Mouse (Mus musculus): ENCODE measurements at regions not wholly inside any gene's neighbourhood (a gene's known extent, or its start where the extent isn't known, plus 50 kb on each side); places are given as distances from the start of the nearest gene placed in this dataset.

DNA sequence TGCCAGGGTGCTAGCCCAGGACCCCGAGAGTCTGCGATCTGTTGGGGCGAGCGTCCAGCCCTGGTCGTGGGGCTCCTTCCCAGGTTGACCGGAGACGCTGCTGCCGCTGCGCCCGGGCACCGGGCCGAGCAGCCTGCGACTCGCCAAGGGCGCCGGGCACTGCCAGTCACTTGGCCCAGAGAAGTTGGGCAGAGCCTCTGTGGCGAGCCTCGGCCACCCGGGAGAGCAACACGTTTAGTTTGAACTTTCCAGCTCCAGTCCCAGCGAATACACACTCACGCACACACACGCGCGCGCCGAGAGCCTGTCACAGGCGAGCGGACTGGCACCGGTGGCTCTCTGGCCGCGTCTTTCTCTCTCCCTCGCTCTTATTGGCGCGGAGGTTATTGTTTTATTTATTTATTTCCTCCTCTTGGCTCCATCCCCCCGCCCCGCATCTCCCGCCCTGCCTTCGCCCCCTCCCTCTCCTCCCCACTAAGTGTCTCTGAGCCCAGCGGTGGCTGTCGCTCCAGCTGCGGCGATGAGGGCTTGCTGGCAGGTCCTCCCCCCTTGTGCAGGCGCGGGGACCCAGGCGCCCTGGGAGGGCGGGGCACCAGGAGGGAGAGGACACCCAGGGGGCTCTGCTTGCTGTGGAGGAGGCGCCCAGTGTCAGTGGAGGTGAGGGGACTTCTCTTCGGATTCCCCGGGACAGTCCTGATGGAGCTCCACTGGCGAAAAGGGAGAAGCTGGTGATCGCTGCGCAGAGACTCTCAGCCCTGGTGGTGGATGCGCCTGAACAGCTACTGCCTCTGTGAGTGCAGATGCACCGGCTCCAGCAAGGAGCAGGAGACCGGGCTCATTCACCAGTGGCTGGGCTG, 2072.4 kb upstream of the Tenm3 start:
- Histone ChIP-seq H3K27ac (ENCODE audit: insufficient read depth, low read depth, low read length, poor library complexity, severe bottlenecking) (no peak overlapping the region), H3K36me3 (ENCODE audit: control insufficient read depth, insufficient read depth, low read length, poor library complexity, severe bottlenecking) (no peaks in the 10 kb centered on the region), H3K4me1 (ENCODE audit: control insufficient read depth in 2 of 2, insufficient read depth in 2 of 2, low read length in 2 of 2, poor library complexity in 1 of 2) (no peaks in the 10 kb centered on the region), H3K9me3 (ENCODE audit: control insufficient read depth, insufficient read depth, low read depth, low read length) (no peaks in the 10 kb centered on the region), H3K4me3 (ENCODE audit: insufficient read depth in 1 of 2, low read depth in 1 of 2, low read length in 2 of 2, poor library complexity in 1 of 2, severe bottlenecking in 1 of 2) (peak overlapping the region; percentile 68 to 73), H3K9ac (ENCODE audit: insufficient read depth, low read depth, low read length, poor library complexity, severe bottlenecking) (peak overlapping the region; percentile 50; the same call in 1 of the 2 replicates)
- in situ Hi-C loops (cut with MboI; ENCODE audit: low sequenced_read_pairs in 2 of 2, unreplicated experiment in 2 of 2) = no loop called here
- TF ChIP-seq HCFC1 (IDR thresholded peaks at IDR 0.05; ENCODE audit: borderline replicate concordance, insufficient read depth, low read length) (no peak), CHD2 (IDR thresholded peaks at IDR 0.05; ENCODE audit: low read depth, low read length) (no peak), ZC3H11A (IDR thresholded peaks at IDR 0.05; ENCODE audit: borderline replicate concordance, low read depth, low read length) (no peak), MAFK (IDR thresholded peaks at IDR 0.05; ENCODE audit: insufficient read depth, low read depth, low read length) (no peak), ZNF384 (IDR thresholded peaks at IDR 0.05; ENCODE audit: low read depth, low read length) (no peak)
- DNase-seq (ENCODE audit: low read depth, low spot score) = peak; percentile 25

DNA sequence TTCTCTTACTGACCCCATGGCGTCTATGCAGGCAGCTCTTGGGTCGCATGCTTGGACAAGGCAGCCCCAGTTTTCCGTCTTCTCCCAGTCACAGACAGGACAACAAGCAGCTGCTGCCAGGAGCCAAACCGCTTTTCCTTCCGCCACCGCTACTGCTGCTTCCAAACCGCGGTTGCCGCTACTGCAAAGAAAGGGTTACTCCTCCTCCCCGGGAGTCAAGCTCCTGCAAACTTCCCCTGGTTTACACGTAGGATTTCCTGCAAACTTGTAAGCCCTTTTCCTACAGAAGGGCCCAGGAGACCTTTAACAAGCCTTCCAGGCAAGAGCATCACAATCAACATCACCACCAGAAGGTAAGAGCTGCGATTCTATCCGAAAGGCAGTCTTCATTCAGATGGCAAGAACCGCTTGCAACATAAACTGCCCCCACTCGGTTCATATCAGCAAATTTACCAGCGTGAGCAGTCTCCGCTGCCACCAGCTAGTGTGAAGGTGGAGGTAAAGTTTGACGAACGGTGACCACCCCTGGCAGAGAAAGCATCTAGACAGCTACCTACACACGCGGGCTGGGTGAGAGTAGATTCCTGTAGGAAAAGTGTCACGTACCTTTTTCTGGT, 2071.6 kb upstream of the Tenm3 start:
- H3K9ac ChIP-seq (ENCODE audit: insufficient read depth, low read depth, low read length, poor library complexity, severe bottlenecking) = no peak overlapping the region
- in situ Hi-C loops (cut with MboI; ENCODE audit: low sequenced_read_pairs in 2 of 2, unreplicated experiment in 2 of 2) = no loop called here
- H3K4me1 ChIP-seq (ENCODE audit: control insufficient read depth in 2 of 2, insufficient read depth in 2 of 2, low read length in 2 of 2, poor library complexity in 1 of 2) = no peaks in the 10 kb centered on the region
- H3K4me3 ChIP-seq (ENCODE audit: insufficient read depth in 1 of 2, low read depth in 1 of 2, low read length in 2 of 2, poor library complexity in 1 of 2, severe bottlenecking in 1 of 2) = peak overlapping the region; percentile 68 to 73
- DNase-seq (ENCODE audit: low read depth, low spot score) = peak; percentile 20
- TF ChIP-seq ZC3H11A (IDR thresholded peaks at IDR 0.05; ENCODE audit: borderline replicate concordance, low read depth, low read length) (no peak), HCFC1 (IDR thresholded peaks at IDR 0.05; ENCODE audit: borderline replicate concordance, insufficient read depth, low read length) (no peak), ZNF384 (IDR thresholded peaks at IDR 0.05; ENCODE audit: low read depth, low read length) (no peak), CHD2 (IDR thresholded peaks at IDR 0.05; ENCODE audit: low read depth, low read length) (no peak), MAFK (IDR thresholded peaks at IDR 0.05; ENCODE audit: insufficient read depth, low read depth, low read length) (no peak)
- no peaks in the 10 kb centered on the region for H3K36me3 ChIP-seq (ENCODE audit: control insufficient read depth, insufficient read depth, low read length, poor library complexity, severe bottlenecking)
- H3K27ac ChIP-seq (ENCODE audit: insufficient read depth, low read depth, low read length, poor library complexity, severe bottlenecking) = no peak overlapping the region
- H3K9me3 ChIP-seq (ENCODE audit: control insufficient read depth, insufficient read depth, low read depth, low read length) = no peaks in the 10 kb centered on the region

DNA sequence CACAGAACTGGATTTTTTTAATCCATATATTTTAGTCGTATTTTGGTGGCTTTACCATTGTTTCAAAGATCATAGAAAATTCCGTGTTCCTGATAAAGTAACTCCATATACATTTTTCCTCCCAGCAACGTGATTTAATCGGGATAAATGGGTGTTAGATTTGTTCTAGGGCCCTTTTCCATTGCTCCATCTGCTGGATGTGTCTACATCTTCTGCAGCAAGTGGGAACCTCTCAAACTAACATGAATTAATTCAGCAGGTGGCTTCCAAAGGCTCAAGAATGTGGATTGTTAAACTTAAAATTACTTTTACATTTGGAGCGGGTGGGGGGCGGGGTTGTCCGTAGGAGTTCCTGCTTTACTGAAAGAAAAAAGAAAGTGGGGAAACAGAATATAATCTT, 2070.9 kb upstream of the Tenm3 start:
- DNase-seq (ENCODE audit: low read depth, low spot score) = no peak
- Histone ChIP-seq H3K9me3 (ENCODE audit: control insufficient read depth, insufficient read depth, low read depth, low read length) (no peaks in the 10 kb centered on the region), H3K4me1 (ENCODE audit: control insufficient read depth in 2 of 2, insufficient read depth in 2 of 2, low read length in 2 of 2, poor library complexity in 1 of 2) (no peaks in the 10 kb centered on the region), H3K27ac (ENCODE audit: insufficient read depth, low read depth, low read length, poor library complexity, severe bottlenecking) (no peak overlapping the region), H3K9ac (ENCODE audit: insufficient read depth, low read depth, low read length, poor library complexity, severe bottlenecking) (no peak overlapping the region), H3K36me3 (ENCODE audit: control insufficient read depth, insufficient read depth, low read length, poor library complexity, severe bottlenecking) (no peaks in the 10 kb centered on the region), H3K4me3 (ENCODE audit: insufficient read depth in 1 of 2, low read depth in 1 of 2, low read length in 2 of 2, poor library complexity in 1 of 2, severe bottlenecking in 1 of 2) (no peak overlapping the region)
- in situ Hi-C loops (cut with MboI; ENCODE audit: low sequenced_read_pairs in 2 of 2, unreplicated experiment in 2 of 2) = no loop called here
- TF ChIP-seq MAFK (IDR thresholded peaks at IDR 0.05; ENCODE audit: insufficient read depth, low read depth, low read length) = no peak
- TF ChIP-seq ZC3H11A (IDR thresholded peaks at IDR 0.05; ENCODE audit: borderline replicate concordance, low read depth, low read length) = no peak

DNA sequence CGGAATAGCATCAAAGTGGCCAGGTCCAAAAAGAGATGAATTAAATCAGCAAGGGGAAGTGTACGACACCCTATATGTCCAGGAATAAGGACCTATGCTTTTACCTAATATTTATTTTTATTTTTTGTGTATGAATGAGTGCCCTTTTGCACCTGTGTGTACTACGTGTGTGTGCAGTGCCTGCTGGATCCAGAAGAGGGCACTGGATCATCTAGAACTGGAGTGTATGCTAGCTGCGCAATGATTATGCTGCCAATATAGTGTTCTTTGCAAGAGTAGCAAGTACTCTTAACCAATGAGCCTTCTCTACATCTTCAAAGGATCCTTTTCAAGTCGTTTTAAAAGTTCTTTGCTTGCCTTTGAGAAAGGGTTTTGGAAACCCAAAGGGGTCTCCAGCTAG, 2034.4 kb upstream of the Tenm3 start:
- Histone ChIP-seq H3K9ac (ENCODE audit: insufficient read depth, low read depth, low read length, poor library complexity, severe bottlenecking) (no peak overlapping the region), H3K4me3 (ENCODE audit: insufficient read depth in 1 of 2, low read depth in 1 of 2, low read length in 2 of 2, poor library complexity in 1 of 2, severe bottlenecking in 1 of 2) (no peak overlapping the region), H3K9me3 (ENCODE audit: control insufficient read depth, insufficient read depth, low read depth, low read length) (no peaks in the 10 kb centered on the region), H3K27ac (ENCODE audit: insufficient read depth, low read depth, low read length, poor library complexity, severe bottlenecking) (no peak overlapping the region), H3K36me3 (ENCODE audit: control insufficient read depth, insufficient read depth, low read length, poor library complexity, severe bottlenecking) (no peaks in the 10 kb centered on the region), H3K4me1 (ENCODE audit: control insufficient read depth in 2 of 2, insufficient read depth in 2 of 2, low read length in 2 of 2, poor library complexity in 1 of 2) (no peaks in the 10 kb centered on the region)
- DNase-seq (ENCODE audit: low read depth, low spot score) = peak; percentile 21
- no peak for TF ChIP-seq HCFC1 (IDR thresholded peaks at IDR 0.05; ENCODE audit: borderline replicate concordance, insufficient read depth, low read length)
- no peak for TF ChIP-seq CHD2 (IDR thresholded peaks at IDR 0.05; ENCODE audit: low read depth, low read length)
- TF ChIP-seq MAFK (IDR thresholded peaks at IDR 0.05; ENCODE audit: insufficient read depth, low read depth, low read length) = no peak
- no peak for TF ChIP-seq ZC3H11A (IDR thresholded peaks at IDR 0.05; ENCODE audit: borderline replicate concordance, low read depth, low read length)
- TF ChIP-seq ZNF384 (IDR thresholded peaks at IDR 0.05; ENCODE audit: low read depth, low read length) = no peak
- in situ Hi-C loops (cut with MboI; ENCODE audit: low sequenced_read_pairs in 2 of 2, unreplicated experiment in 2 of 2) = no loop called here

Data from ES-E14 (cell line).